Mouse (Mus musculus): ENCODE data around the gene Arhgef15.
"Not testable (repeated sequence)": the region's sequence is repeated elsewhere in the genome, so short reads cannot be mapped to it uniquely, and the experiment has no call there.

Gene Arhgef15

GRCm38 (mm10) chr11:68974059-68974450 is 16.8 kb upstream of the Arhgef15 start:
- no peaks in the 10 kb centered on the region for H3K36me3 ChIP-seq (ENCODE audit: control insufficient read depth, insufficient read depth, low read length, poor library complexity, severe bottlenecking)
- H3K27me3 ChIP-seq (ENCODE audit: control insufficient read depth, insufficient read depth, low read length, poor library complexity, severe bottlenecking), result no peaks in the 10 kb centered on the region
- no peak for DNase-seq (ENCODE audit: low read depth, low spot score)

- not testable (repeated sequence) for H3K27me3 ChIP-seq (ENCODE audit: control insufficient read depth, insufficient read depth, low read length, poor library complexity, severe bottlenecking); H3K36me3 ChIP-seq (ENCODE audit: control insufficient read depth, insufficient read depth, low read length, poor library complexity, severe bottlenecking)
- peak; percentile 70 for DNase-seq (ENCODE audit: low read depth, low spot score)
Measured at GRCm38 (mm10) chr11:68973250-68974058, 16.2 kb upstream of the Arhgef15 start.

- Histone ChIP-seq H3K36me3 (ENCODE audit: control insufficient read depth, insufficient read depth, low read length, poor library complexity, severe bottlenecking) (no peaks in the 10 kb centered on the region), H3K27me3 (ENCODE audit: control insufficient read depth, insufficient read depth, low read length, poor library complexity, severe bottlenecking) (no peaks in the 10 kb centered on the region)
- no peak for DNase-seq (ENCODE audit: low read depth, low spot score)
Measured at GRCm38 (mm10) chr11:68970232-68970631, 13.0 kb upstream of the Arhgef15 start.

GRCm38 (mm10) chr11:68968752-68969151 is 11.5 kb upstream of the Arhgef15 start:
- DNase-seq (ENCODE audit: low read depth, low spot score), result no peak
- H3K27me3 ChIP-seq (ENCODE audit: control insufficient read depth, insufficient read depth, low read length, poor library complexity, severe bottlenecking), result no peaks in the 10 kb centered on the region
- no peaks in the 10 kb centered on the region for H3K36me3 ChIP-seq (ENCODE audit: control insufficient read depth, insufficient read depth, low read length, poor library complexity, severe bottlenecking)

- Histone ChIP-seq H3K27me3 (ENCODE audit: control insufficient read depth, insufficient read depth, low read length, poor library complexity, severe bottlenecking) (no peaks in the 10 kb centered on the region), H3K36me3 (ENCODE audit: control insufficient read depth, insufficient read depth, low read length, poor library complexity, severe bottlenecking) (no peaks in the 10 kb centered on the region)
Measured at GRCm38 (mm10) chr11:68967337-68968282, 10.3 kb upstream of the Arhgef15 start, which contains the start of gene Slc25a35. TSS of gene Slc25a35 (plus strand) at chr11:68968131.

GRCm38 (mm10) chr11:68966554-68966953 is 9.3 kb upstream of the Arhgef15 start:
- peak; percentile 12 for DNase-seq (ENCODE audit: low read depth, low spot score)
- Histone ChIP-seq H3K36me3 (ENCODE audit: control insufficient read depth, insufficient read depth, low read length, poor library complexity, severe bottlenecking) (no peaks in the 10 kb centered on the region), H3K27me3 (ENCODE audit: control insufficient read depth, insufficient read depth, low read length, poor library complexity, severe bottlenecking) (no peaks in the 10 kb centered on the region)

More at GRCm38 (mm10) chr11:68967337-68968282, 10.3 kb upstream of the Arhgef15 start, which contains the start of gene Slc25a35:
- peak; percentile 87 for DNase-seq (ENCODE audit: low read depth, low spot score)

- no peaks in the 10 kb centered on the region for H3K27me3 ChIP-seq (ENCODE audit: control insufficient read depth, insufficient read depth, low read length, poor library complexity, severe bottlenecking)
- peak; percentile 91 for DNase-seq (ENCODE audit: low read depth, low spot score)
- H3K36me3 ChIP-seq (ENCODE audit: control insufficient read depth, insufficient read depth, low read length, poor library complexity, severe bottlenecking), result no peaks in the 10 kb centered on the region
Measured at GRCm38 (mm10) chr11:68965845-68966244, 8.6 kb upstream of the Arhgef15 start.

- Histone ChIP-seq H3K36me3 (ENCODE audit: control insufficient read depth, insufficient read depth, low read length, poor library complexity, severe bottlenecking) (no peaks in the 10 kb centered on the region), H3K27me3 (ENCODE audit: control insufficient read depth, insufficient read depth, low read length, poor library complexity, severe bottlenecking) (no peaks in the 10 kb centered on the region)
- DNase-seq (ENCODE audit: low read depth, low spot score), result no peak
Measured at GRCm38 (mm10) chr11:68965050-68965449, 7.8 kb upstream of the Arhgef15 start.

- DNase-seq (ENCODE audit: low read depth, low spot score), result no peak
- Histone ChIP-seq H3K36me3 (ENCODE audit: control insufficient read depth, insufficient read depth, low read length, poor library complexity, severe bottlenecking) (no peaks in the 10 kb centered on the region), H3K27me3 (ENCODE audit: control insufficient read depth, insufficient read depth, low read length, poor library complexity, severe bottlenecking) (no peaks in the 10 kb centered on the region)
Measured at GRCm38 (mm10) chr11:68963405-68963804, 6.1 kb upstream of the Arhgef15 start.

- DNase-seq (ENCODE audit: low read depth, low spot score); H3K36me3 ChIP-seq (ENCODE audit: control insufficient read depth, insufficient read depth, low read length, poor library complexity, severe bottlenecking); H3K27me3 ChIP-seq (ENCODE audit: control insufficient read depth, insufficient read depth, low read length, poor library complexity, severe bottlenecking): not testable (repeated sequence)
Measured at GRCm38 (mm10) chr11:68962159-68962558, 4.9 kb upstream of the Arhgef15 start.

GRCm38 (mm10) chr11:68961596-68961995 is 4.3 kb upstream of the Arhgef15 start:
- DNase-seq (ENCODE audit: low read depth, low spot score), result no peak
- no peaks in the 10 kb centered on the region for H3K36me3 ChIP-seq (ENCODE audit: control insufficient read depth, insufficient read depth, low read length, poor library complexity, severe bottlenecking)

GRCm38 (mm10) chr11:68957971-68958370 is 691 bp upstream of the Arhgef15 start:
- Histone ChIP-seq H3K27me3 (ENCODE audit: control insufficient read depth, insufficient read depth, low read length, poor library complexity, severe bottlenecking) (no peaks in the 10 kb centered on the region), H3K36me3 (ENCODE audit: control insufficient read depth, insufficient read depth, low read length, poor library complexity, severe bottlenecking) (no peaks in the 10 kb centered on the region)
- DNase-seq (ENCODE audit: low read depth, low spot score), result no peak

More at GRCm38 (mm10) chr11:68961596-68961995, 4.3 kb upstream of the Arhgef15 start:
- H3K27me3 ChIP-seq (ENCODE audit: control insufficient read depth, insufficient read depth, low read length, poor library complexity, severe bottlenecking), result no peaks in the 10 kb centered on the region

GRCm38 (mm10) chr11:68956697-68957096 is 583 bp downstream of the Arhgef15 start:
- no peaks in the 10 kb centered on the region for H3K27me3 ChIP-seq (ENCODE audit: control insufficient read depth, insufficient read depth, low read length, poor library complexity, severe bottlenecking)
- H3K36me3 ChIP-seq (ENCODE audit: control insufficient read depth, insufficient read depth, low read length, poor library complexity, severe bottlenecking), result no peaks in the 10 kb centered on the region
- no peak for DNase-seq (ENCODE audit: low read depth, low spot score)

- Histone ChIP-seq H3K36me3 (ENCODE audit: control insufficient read depth, insufficient read depth, low read length, poor library complexity, severe bottlenecking) (no peaks in the 10 kb centered on the region), H3K27me3 (ENCODE audit: control insufficient read depth, insufficient read depth, low read length, poor library complexity, severe bottlenecking) (no peaks in the 10 kb centered on the region)
- DNase-seq (ENCODE audit: low read depth, low spot score), result no peak
Measured at GRCm38 (mm10) chr11:68956107-68956506, 1.2 kb downstream of the Arhgef15 start.

GRCm38 (mm10) chr11:68955473-68955872 is 1.8 kb downstream of the Arhgef15 start:
- Histone ChIP-seq H3K36me3 (ENCODE audit: control insufficient read depth, insufficient read depth, low read length, poor library complexity, severe bottlenecking) (no peaks in the 10 kb centered on the region), H3K27me3 (ENCODE audit: control insufficient read depth, insufficient read depth, low read length, poor library complexity, severe bottlenecking) (no peaks in the 10 kb centered on the region)
- DNase-seq (ENCODE audit: low read depth, low spot score), result no peak
